Mouse (Mus musculus): ENCODE results near the gene Olfr596. TPM values are rescaled to one million over a fixed set of nuclear protein-coding genes. Genes with fewer than 3 reads are reported as not detected.

Gene Olfr596
- polyA plus RNA-seq (2015; fragmentation: Nextera tagmentation; extraction: Ambion mirVana): not detected in 2 replicates

GRCm38 (mm10) chr7:103305348-103305747 lies at the start of gene Olfr596:
Olfr596 (plus strand) TSS chr7:103305648.

GRCm38 (mm10) chr7:103316015-103316414 lies 10.6 kb downstream of the Olfr596 start, which contains the start of gene Olfr597:
Olfr597 (plus strand) TSS chr7:103316315.

GRCm38 (mm10) chr7:103323268-103323667 lies 17.8 kb downstream of the Olfr596 start, which contains the start of gene Olfr598:
Olfr598 (plus strand) TSS chr7:103323568.

GRCm38 (mm10) chr7:103335617-103336016 lies 30.2 kb downstream of the Olfr596 start, which contains the start of gene Olfr599:
Olfr599 (plus strand) TSS chr7:103335917.

GRCm38 (mm10) chr7:103349569-103349968 lies 44.1 kb downstream of the Olfr596 start, which contains the start of gene Olfr600:
Olfr600 (minus strand) TSS chr7:103349669.

Small RNAs within 50 kb of the gene (microRNA-seq; reads per million reads assigned to microRNA genes)
- gene Gm23550 (ENCODE audit: borderline replicate concordance, insufficient number of aligned reads) (not detected), gene Gm25171 (ENCODE audit: borderline replicate concordance, insufficient number of aligned reads) (not detected)

Other genes with a start within 250 kb of the Olfr596 start
- gene Olfr584, start 223.8 kb upstream of the Olfr596 start, polyA plus RNA-seq (2015; fragmentation: Nextera tagmentation; extraction: Ambion mirVana): not detected in 2 replicates
- not detected in 2 replicates for gene Olfr585, start 207.9 kb upstream of the Olfr596 start, polyA plus RNA-seq (2015; fragmentation: Nextera tagmentation; extraction: Ambion mirVana)
- not detected in 2 replicates for gene Olfr586, start 180.0 kb upstream of the Olfr596 start, polyA plus RNA-seq (2015; fragmentation: Nextera tagmentation; extraction: Ambion mirVana)
- gene Olfr588-ps1, start 164.8 kb upstream of the Olfr596 start, polyA plus RNA-seq (2015; fragmentation: Nextera tagmentation; extraction: Ambion mirVana): not detected in 2 replicates
- gene Olfr589, start 149.3 kb upstream of the Olfr596 start, polyA plus RNA-seq (2015; fragmentation: Nextera tagmentation; extraction: Ambion mirVana): not detected in 2 replicates
- not detected in 2 replicates for gene Olfr591, start 127.3 kb upstream of the Olfr596 start, polyA plus RNA-seq (2015; fragmentation: Nextera tagmentation; extraction: Ambion mirVana)
- gene Olfr592, start 120.8 kb upstream of the Olfr596 start, polyA plus RNA-seq (2015; fragmentation: Nextera tagmentation; extraction: Ambion mirVana): not detected in 2 replicates
- gene Olfr593, start 93.8 kb upstream of the Olfr596 start, polyA plus RNA-seq (2015; fragmentation: Nextera tagmentation; extraction: Ambion mirVana): not detected in 2 replicates
- gene Olfr594, start 88.7 kb upstream of the Olfr596 start, polyA plus RNA-seq (2015; fragmentation: Nextera tagmentation; extraction: Ambion mirVana): not detected in 2 replicates
- not detected in 2 replicates for gene Usp17ld, start 53.1 kb upstream of the Olfr596 start, polyA plus RNA-seq (2015; fragmentation: Nextera tagmentation; extraction: Ambion mirVana)
- not detected in 2 replicates for gene Olfr597, start 10.7 kb downstream of the Olfr596 start, polyA plus RNA-seq (2015; fragmentation: Nextera tagmentation; extraction: Ambion mirVana)
- gene Olfr598, start 17.9 kb downstream of the Olfr596 start, polyA plus RNA-seq (2015; fragmentation: Nextera tagmentation; extraction: Ambion mirVana): not detected in 2 replicates
- not detected in 2 replicates for gene Olfr599, start 30.3 kb downstream of the Olfr596 start, polyA plus RNA-seq (2015; fragmentation: Nextera tagmentation; extraction: Ambion mirVana)
- gene Olfr600, start 44.0 kb downstream of the Olfr596 start, polyA plus RNA-seq (2015; fragmentation: Nextera tagmentation; extraction: Ambion mirVana): not detected in 2 replicates
- gene Olfr601, start 57.0 kb downstream of the Olfr596 start, polyA plus RNA-seq (2015; fragmentation: Nextera tagmentation; extraction: Ambion mirVana): not detected in 2 replicates
- not detected in 2 replicates for gene Olfr603, start 80.5 kb downstream of the Olfr596 start, polyA plus RNA-seq (2015; fragmentation: Nextera tagmentation; extraction: Ambion mirVana)
- not detected in 2 replicates for gene Usp17lc, start 109.4 kb downstream of the Olfr596 start, polyA plus RNA-seq (2015; fragmentation: Nextera tagmentation; extraction: Ambion mirVana)
- not detected in 2 replicates for gene Olfr605, start 139.8 kb downstream of the Olfr596 start, polyA plus RNA-seq (2015; fragmentation: Nextera tagmentation; extraction: Ambion mirVana)
- not detected in 2 replicates for gene Olfr606, start 143.4 kb downstream of the Olfr596 start, polyA plus RNA-seq (2015; fragmentation: Nextera tagmentation; extraction: Ambion mirVana)
- gene Olfr607, start 158.5 kb downstream of the Olfr596 start, polyA plus RNA-seq (2015; fragmentation: Nextera tagmentation; extraction: Ambion mirVana): not detected in 2 replicates
- gene Olfr608, start 164.2 kb downstream of the Olfr596 start, polyA plus RNA-seq (2015; fragmentation: Nextera tagmentation; extraction: Ambion mirVana): not detected in 2 replicates
- gene Olfr609, start 192.4 kb downstream of the Olfr596 start, polyA plus RNA-seq (2015; fragmentation: Nextera tagmentation; extraction: Ambion mirVana): not detected in 2 replicates
- gene Olfr610, start 206.5 kb downstream of the Olfr596 start, polyA plus RNA-seq (2015; fragmentation: Nextera tagmentation; extraction: Ambion mirVana): not detected in 2 replicates
- gene Olfr611, start 215.2 kb downstream of the Olfr596 start, polyA plus RNA-seq (2015; fragmentation: Nextera tagmentation; extraction: Ambion mirVana): not detected in 2 replicates
- not detected in 2 replicates for gene Olfr612, start 237.1 kb downstream of the Olfr596 start, polyA plus RNA-seq (2015; fragmentation: Nextera tagmentation; extraction: Ambion mirVana)
- not detected in 2 replicates for gene Olfr613, start 242.4 kb downstream of the Olfr596 start, polyA plus RNA-seq (2015; fragmentation: Nextera tagmentation; extraction: Ambion mirVana)